Mouse (Mus musculus): ENCODE data around the gene Cables2. TPM values are rescaled to one million over a fixed set of nuclear protein-coding genes. Genes with fewer than 3 reads are reported as not detected.
"Not testable (repeated sequence)": the region's sequence is repeated elsewhere in the genome, so short reads cannot be mapped to it uniquely, and the experiment has no call there.

Cables2 gene
- polyA plus RNA-seq, 1 experiment from 2014 or later = 16.5 TPM

DNA sequence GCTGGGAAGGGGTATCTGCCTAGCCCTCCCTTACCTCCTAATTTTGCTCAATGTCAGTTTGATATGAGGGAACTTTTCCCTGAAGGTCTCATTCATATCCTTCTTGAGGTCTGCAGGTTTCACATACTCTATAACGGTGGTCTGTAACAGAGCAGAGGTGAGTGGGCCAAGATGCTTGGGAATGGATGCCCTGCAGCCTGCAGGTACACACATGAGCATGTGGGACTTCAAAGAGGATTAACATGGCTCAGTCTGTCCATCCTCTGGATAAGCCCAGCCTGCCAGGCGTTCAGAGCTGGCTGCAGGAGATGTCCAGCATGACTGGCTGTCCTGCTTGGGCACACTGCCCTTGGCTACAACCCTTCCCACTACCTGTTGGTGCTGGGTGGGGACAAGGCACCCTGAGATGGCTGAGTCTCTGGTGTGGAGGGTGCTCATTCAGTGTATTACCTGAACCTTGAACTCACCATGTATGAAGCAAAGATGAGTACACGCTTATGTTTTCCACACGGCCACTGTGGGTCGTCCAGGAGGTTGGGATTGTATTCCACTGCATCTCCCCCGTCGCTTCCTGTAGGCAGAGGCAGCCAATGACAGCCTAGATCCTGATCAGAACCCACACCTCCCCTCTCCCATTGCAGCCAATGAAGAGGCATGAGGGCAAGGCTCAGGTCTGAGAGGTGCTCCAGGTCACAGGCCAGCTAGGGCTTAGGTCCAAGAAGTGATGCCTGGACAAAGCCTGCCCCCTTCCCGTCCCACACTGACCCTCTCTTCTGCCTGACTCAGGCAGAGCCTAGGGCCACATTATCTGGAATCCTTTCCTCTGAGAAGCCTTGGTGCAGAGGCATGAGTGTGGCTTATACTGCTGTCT is 12.5 kb downstream of the Cables2 start:
- Histone ChIP-seq H3K27ac (no peak overlapping the region), H3K9me3 (no peaks in the 10 kb centered on the region), H3K4me1 (peaks cover 22% of the 10 kb centered on the region), H3K36me3 (peaks cover 65% of the 10 kb centered on the region), H3K4me2 (no peak overlapping the region), H3K27me3 (no peaks in the 10 kb centered on the region), H3K9ac (no peak overlapping the region), H3K4me3 (no peak overlapping the region)
- no peak for ATAC-seq (ENCODE audit: borderline replicate concordance, extremely low read depth, low FRiP score, low TSS enrichment)
- 56% methylated on average over 8 of the region's 8 CpGs for WGBS

DNA sequence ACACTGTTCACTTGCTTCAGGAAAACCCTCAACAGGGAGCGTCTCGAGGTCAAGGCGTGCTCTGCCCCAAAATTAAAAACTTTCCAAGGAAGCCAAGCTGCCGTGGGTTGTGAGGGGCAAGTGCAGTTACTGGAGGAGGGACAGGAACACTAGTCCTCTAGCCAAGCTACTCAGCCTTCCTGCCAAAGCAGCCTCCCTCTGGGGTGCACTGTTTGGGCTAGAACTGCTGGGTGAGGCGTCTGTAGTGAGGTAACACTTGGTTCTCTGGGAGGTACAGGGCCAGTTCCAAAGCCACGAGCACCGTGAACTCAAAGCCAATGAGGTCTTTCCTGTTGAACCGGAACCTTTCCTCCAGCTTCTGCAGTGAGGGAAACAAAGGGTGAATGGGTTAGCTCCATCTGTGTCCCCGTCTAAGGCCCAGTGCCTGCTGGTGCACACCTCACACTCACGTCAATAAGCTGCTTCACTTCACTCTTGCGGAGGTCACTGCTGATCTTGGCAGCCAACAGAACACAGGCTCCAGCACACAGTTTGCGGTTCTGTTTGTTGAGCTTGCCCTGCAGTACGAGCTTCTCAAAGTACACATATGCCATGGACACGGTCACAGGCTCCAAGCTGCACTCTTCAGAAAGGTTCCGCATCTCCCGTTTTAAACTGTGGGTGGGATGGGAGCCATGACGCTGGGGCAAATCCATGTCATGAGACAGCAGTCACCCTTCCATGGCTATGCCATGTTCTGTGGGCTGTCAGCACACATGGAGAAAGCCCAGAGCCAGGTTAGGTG is 13.3 kb downstream of the Cables2 start:
- H3K36me3 ChIP-seq = peaks cover 65% of the 10 kb centered on the region
- not testable (repeated sequence) for H3K9ac ChIP-seq; H3K27me3 ChIP-seq; H3K27ac ChIP-seq; ATAC-seq (ENCODE audit: borderline replicate concordance, extremely low read depth, low FRiP score, low TSS enrichment); H3K4me3 ChIP-seq; H3K4me2 ChIP-seq; H3K9me3 ChIP-seq
- peaks cover 23% of the 10 kb centered on the region for H3K4me1 ChIP-seq
- 59% methylated on average over 17 of the region's 17 CpGs for WGBS

DNA sequence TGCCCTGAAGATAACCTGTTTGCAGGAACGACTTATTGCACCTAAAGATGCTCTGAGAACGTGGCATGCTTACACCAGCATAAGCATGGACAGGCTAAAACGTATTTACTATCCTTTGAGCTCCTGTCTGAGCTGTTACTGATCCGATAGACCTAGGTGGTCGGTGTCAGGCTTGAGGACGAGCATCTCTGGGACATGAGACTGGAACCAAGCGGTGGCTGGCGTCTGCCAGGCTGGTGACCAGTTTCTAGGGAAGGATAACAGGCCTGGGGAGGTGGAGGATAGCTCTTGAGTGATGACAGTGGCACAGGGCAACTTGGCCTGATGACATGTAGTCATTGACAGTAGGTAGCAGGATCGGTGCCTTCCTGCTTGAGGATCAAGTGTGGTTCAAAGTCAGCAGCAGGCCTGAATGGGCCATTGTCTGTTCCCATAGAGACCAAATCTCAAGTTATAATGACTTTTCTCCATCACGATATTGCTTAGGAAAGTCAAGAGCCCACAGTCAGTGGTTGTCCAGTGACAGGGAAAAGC is 14.3 kb downstream of the Cables2 start:
- H3K9ac ChIP-seq = not testable (repeated sequence)

DNA sequence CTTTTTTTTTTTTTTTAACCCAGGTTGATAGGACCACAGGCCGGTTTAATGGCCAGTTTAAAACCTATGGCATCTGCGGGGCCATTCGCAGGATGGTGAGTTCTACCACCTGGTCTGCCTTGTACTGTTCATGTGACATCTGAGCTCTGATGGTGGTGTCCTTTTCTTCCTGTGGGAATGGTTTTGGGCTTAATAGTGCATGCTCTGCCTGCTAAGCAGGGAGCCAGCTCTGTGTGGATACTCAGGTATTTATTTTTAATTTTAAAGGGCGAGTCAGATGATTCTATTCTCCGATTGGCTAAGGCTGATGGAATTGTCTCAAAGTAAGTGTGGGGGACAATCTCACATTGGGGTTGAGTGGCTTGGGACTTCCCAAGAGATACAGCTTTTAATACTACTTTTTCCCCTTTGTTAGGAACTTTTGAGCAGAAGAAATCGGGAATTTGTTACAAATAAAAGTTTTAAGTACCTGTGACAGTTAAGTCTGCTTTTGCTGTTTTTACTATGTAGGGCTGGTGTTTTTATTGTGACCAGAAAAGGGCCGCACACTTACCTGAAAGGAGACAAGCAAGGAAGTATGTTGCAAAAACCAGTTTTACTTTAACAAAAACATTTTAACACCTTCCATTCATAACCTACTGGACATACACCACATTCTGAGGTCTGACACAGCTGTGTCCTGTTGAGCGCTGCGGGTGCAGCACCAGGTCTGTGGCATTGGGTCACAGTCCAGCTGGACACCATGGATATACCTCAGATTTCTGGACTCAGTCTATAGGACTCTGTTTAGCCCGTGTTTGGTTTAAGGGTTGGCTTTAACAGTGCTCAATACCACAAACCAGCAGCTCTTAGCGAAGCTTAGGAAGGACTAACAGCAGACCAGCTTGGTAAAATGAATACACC is 15.1 kb downstream of the Cables2 start:
- no peak overlapping the region for H3K27ac ChIP-seq
- no peaks in the 10 kb centered on the region for H3K27me3 ChIP-seq
- WGBS = 49% methylated on average over 11 of the region's 11 CpGs
- ATAC-seq (ENCODE audit: borderline replicate concordance, extremely low read depth, low FRiP score, low TSS enrichment) = no peak
- peaks cover 47% of the 10 kb centered on the region for H3K36me3 ChIP-seq
- no peaks in the 10 kb centered on the region for H3K9me3 ChIP-seq
- peak overlapping the region; percentile 81 for H3K4me3 ChIP-seq
- H3K4me1 ChIP-seq = peaks cover 23% of the 10 kb centered on the region
- H3K4me2 ChIP-seq = peak overlapping the region; percentile 81
- peak overlapping the region; percentile 83 for H3K9ac ChIP-seq

More for the DNA sequence above, 14.3 kb downstream of the Cables2 start:
- H3K9me3 ChIP-seq; H3K27me3 ChIP-seq; H3K4me3 ChIP-seq; ATAC-seq (ENCODE audit: borderline replicate concordance, extremely low read depth, low FRiP score, low TSS enrichment); H3K27ac ChIP-seq; H3K4me2 ChIP-seq: not testable (repeated sequence)
- Histone ChIP-seq H3K4me1 (peaks cover 23% of the 10 kb centered on the region), H3K36me3 (peaks cover 55% of the 10 kb centered on the region)
- 64% methylated on average over 10 of the region's 10 CpGs for WGBS

DNA sequence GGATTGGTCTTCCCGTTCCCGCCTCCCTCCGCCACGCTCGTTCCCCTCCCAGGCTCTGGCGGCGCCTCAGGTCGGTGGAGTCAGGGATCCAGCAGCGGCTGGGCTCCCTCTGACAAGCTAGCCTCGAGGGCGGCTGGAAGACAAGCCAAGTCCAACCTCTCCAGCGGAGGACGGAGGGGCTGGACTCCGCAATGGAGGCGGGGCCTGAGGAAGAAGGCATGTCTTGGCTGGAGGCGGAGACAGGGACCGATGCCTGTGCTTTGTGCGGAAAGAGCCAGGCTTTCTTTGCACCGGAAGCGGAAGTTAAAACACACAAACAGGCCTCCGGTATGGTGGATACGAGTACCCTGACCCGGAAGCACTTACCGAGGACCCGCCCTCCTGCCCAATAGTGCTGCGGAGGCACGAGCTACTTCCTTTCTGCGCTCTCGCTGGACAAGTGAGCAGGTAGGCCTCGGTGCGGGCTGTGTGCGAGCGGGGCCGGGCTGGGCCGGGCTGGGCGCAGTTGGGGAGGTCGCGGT is 16.2 kb downstream of the Cables2 start, which contains the start of gene Rps21:
Gene Rps21 (plus strand): TSS at position 377 of the 521 bp plus-strand sequence.
- H3K27ac ChIP-seq = peak within 1 kb of the TSS; percentile 93
- WGBS = under 1% methylated on average over 38 of the region's 38 CpGs
- H3K4me1 ChIP-seq = peaks cover 23% of the 10 kb centered on the region
- H3K27me3 ChIP-seq = no peaks in the 10 kb centered on the region
- no peaks in the 10 kb centered on the region for H3K9me3 ChIP-seq
- peak within 1 kb of the TSS; percentile 81 for H3K4me2 ChIP-seq
- peak within 1 kb of the TSS; percentile 81 for H3K4me3 ChIP-seq
- peak; percentile 97 for ATAC-seq (ENCODE audit: borderline replicate concordance, extremely low read depth, low FRiP score, low TSS enrichment)
- H3K9ac ChIP-seq = peak within 1 kb of the TSS; percentile 83
- peaks cover 36% of the 10 kb centered on the region for H3K36me3 ChIP-seq

DNA sequence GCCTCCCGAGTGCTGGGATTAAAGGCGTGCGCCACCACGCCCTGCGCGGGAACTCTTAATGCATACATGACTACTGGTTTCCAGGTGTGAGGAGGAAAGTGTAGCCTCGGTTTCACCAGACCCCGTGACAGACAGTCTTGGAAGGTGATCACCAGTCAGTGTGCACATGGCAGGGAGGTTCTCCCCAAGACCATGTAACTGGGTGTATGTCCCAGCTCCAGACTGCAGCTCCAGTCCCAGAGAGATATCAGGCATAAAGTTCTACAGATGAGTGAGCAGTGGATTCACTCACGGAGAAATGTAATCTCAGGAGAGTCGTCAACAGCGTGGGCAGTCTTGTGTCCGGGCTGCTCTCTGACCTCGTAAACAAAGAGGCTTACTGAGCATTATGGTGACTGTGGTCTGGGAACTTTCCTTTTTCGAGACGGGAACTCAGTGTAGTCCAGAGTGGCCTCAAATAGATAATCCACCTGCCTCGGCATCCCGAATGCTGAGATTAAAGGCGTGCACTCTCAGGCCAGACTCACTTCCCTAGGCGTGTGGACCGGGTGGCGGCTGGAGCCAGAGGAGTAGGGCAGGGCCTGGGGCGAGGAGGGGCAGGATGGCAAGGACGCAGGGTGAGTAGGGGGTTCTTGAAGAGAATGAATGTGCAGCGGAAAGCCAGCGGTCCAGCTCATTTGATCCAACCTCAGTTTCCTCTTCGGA is 16.8 kb downstream of the Cables2 start:
- Histone ChIP-seq H3K9ac (peak overlapping the region; percentile 65), H3K36me3 (peaks cover 30% of the 10 kb centered on the region), H3K4me2 (peak overlapping the region; percentile 80), H3K27me3 (no peaks in the 10 kb centered on the region), H3K27ac (peak overlapping the region; percentile 93), H3K4me1 (peaks cover 23% of the 10 kb centered on the region), H3K4me3 (peak overlapping the region; percentile 81), H3K9me3 (no peaks in the 10 kb centered on the region)
- WGBS = 23% methylated on average over 26 of the region's 26 CpGs
- ATAC-seq (ENCODE audit: borderline replicate concordance, extremely low read depth, low FRiP score, low TSS enrichment) = peak; percentile 74

DNA sequence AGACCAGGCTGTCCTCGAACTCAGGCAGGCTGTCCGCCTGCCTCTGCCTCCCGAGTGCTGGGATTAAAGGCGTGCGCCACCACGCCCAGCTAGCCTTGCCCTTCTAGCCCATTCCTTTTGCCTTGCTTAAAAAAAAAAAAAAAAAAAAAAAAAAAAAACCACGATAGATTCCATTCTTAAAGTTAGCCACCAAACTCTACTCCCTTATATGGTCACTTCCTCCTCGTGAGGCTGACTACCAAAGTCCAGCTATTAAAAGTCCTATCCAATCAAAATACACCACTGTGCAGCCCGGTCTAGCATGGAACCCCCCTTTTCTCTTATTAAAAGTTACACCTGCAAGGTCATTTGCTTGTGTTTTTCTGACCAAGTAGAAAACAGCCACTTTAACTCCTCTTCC is 17.6 kb downstream of the Cables2 start:
- no peak for ATAC-seq (ENCODE audit: borderline replicate concordance, extremely low read depth, low FRiP score, low TSS enrichment)
- H3K27me3 ChIP-seq = no peaks in the 10 kb centered on the region
- H3K27ac ChIP-seq = peak overlapping the region; percentile 93; the same call in 1 of the 2 replicates
- H3K4me2 ChIP-seq = peak overlapping the region; percentile 80
- H3K9ac ChIP-seq = no peak overlapping the region
- peaks cover 23% of the 10 kb centered on the region for H3K36me3 ChIP-seq
- H3K4me3 ChIP-seq = peak overlapping the region; percentile 81; the same call in 1 of the 2 replicates
- H3K4me1 ChIP-seq = peaks cover 23% of the 10 kb centered on the region
- no peaks in the 10 kb centered on the region for H3K9me3 ChIP-seq
- 80% methylated on average over 9 of the region's 9 CpGs for WGBS

DNA sequence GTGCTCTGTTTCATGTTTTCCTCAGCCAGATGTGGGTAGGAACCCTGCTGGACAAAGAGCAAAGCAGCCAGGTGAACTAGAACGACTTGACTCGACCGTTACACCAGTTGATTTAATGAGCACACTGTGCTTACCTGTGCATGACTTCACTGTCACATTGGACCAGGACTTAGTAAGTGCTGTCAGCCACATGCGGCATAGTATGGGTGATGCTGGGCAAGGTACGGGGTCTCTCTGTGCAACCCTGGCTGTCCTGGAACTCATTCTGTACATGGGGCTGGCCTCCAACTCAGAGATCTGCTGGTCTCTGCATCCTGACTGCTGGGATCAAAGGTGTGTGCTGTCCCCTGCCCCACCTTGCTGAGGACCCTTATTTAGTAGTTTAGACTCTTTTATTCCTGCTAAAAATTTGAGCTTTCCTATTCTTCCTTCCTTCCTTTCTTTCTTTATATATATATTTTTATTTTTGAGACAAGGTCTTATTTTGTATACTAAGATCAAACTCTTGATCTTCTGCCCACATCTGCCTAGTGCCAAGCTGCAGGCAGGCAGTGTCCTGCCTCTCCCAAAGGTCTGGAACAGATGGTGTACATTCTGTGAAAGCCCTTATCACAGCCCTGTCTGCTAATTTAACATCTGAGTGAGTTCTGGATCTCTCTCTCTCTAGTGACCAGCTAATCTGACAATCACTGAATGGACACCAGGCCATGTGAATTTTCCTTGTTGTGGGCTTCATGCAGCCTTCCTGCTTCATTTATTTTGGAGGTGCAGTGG is 18.7 kb downstream of the Cables2 start:
- Histone ChIP-seq H3K9ac (no peak overlapping the region), H3K4me1 (peaks cover 23% of the 10 kb centered on the region), H3K4me2 (no peak overlapping the region), H3K9me3 (no peaks in the 10 kb centered on the region), H3K27me3 (no peaks in the 10 kb centered on the region), H3K36me3 (peaks cover 15% of the 10 kb centered on the region), H3K27ac (no peak overlapping the region), H3K4me3 (no peak overlapping the region)
- no peak for ATAC-seq (ENCODE audit: borderline replicate concordance, extremely low read depth, low FRiP score, low TSS enrichment)
- WGBS = 93% methylated on average over 5 of the region's 5 CpGs

DNA sequence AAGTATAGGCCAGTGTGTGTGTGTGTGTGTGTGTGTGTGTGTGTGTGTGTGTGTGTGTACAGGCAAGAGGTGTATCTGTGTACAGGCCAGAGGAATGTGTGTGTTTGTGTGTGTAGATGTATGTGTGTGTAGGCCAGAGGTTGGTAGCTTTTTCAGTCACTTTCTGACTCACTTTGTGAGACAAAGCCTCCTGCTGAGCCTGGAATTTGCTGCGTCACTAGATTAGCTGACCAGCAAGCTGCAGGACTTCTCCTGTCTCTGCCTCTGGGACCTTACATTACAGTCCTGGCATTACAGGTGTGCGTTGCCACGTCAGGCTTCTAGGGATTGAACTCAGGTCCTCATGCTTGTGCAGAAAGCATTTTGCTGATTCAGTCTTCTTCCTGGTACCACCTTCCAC is 21.5 kb downstream of the Cables2 start:
- ATAC-seq (ENCODE audit: borderline replicate concordance, extremely low read depth, low FRiP score, low TSS enrichment) = no peak

More for the DNA sequence above, 21.5 kb downstream of the Cables2 start:
- Histone ChIP-seq H3K36me3 (no peaks in the 10 kb centered on the region), H3K27me3 (no peaks in the 10 kb centered on the region), H3K9me3 (no peaks in the 10 kb centered on the region), H3K4me1 (peaks cover 16% of the 10 kb centered on the region), H3K4me2 (no peak overlapping the region), H3K4me3 (no peak overlapping the region), H3K9ac (no peak overlapping the region), H3K27ac (no peak overlapping the region)
- WGBS = 60% methylated on average over 3 of the region's 3 CpGs
